Mouse (Mus musculus): Measurements from ENCODE around the gene Cela3a.
A peak's percentile ranks its signal among the peaks of the same experiment; 100 is the strongest.
"Not testable (repeated sequence)": the region's sequence is repeated elsewhere in the genome, so short reads cannot be mapped to it uniquely, and the experiment has no call there.

Cela3a gene

GRCm38 (mm10) chr4:137414936-137415335 lies 5.3 kb upstream of the Cela3a start:
- no peak for DNase-seq (ENCODE audit: low spot score)

- not testable (repeated sequence) for DNase-seq (ENCODE audit: low spot score)
These were observed 2.7 kb upstream of the Cela3a start for GRCm38 (mm10) chr4:137412185-137412709.

- DNase-seq (ENCODE audit: low spot score) = no peak
These were observed 4.0 kb downstream of the Cela3a start for GRCm38 (mm10) chr4:137405571-137405970.

GRCm38 (mm10) chr4:137396641-137397525 lies 12.7 kb downstream of the Cela3a start:
- DNase-seq (ENCODE audit: low spot score) = no peak

- DNase-seq (ENCODE audit: low spot score) = no peak
These were observed 16.0 kb downstream of the Cela3a start for GRCm38 (mm10) chr4:137393378-137394135.

- DNase-seq (ENCODE audit: low spot score) = no peak
These were observed 16.7 kb downstream of the Cela3a start for GRCm38 (mm10) chr4:137392874-137393273.

GRCm38 (mm10) chr4:137391287-137391686 lies 18.3 kb downstream of the Cela3a start:
- DNase-seq (ENCODE audit: low spot score) = no peak

GRCm38 (mm10) chr4:137390196-137390595 lies 19.4 kb downstream of the Cela3a start:
- DNase-seq (ENCODE audit: low spot score) = no peak

GRCm38 (mm10) chr4:137388983-137389382 lies 20.6 kb downstream of the Cela3a start:
- no peak for DNase-seq (ENCODE audit: low spot score)

GRCm38 (mm10) chr4:137388059-137388794 lies 21.4 kb downstream of the Cela3a start:
- peak; percentile 97 for DNase-seq (ENCODE audit: low spot score)

- DNase-seq (ENCODE audit: low spot score) = peak; percentile 36
These were observed 22.0 kb downstream of the Cela3a start for GRCm38 (mm10) chr4:137387482-137388058.

- DNase-seq (ENCODE audit: low spot score) = no peak
These were observed 28.6 kb downstream of the Cela3a start for GRCm38 (mm10) chr4:137380702-137381605.

GRCm38 (mm10) chr4:137379713-137380255 lies 29.8 kb downstream of the Cela3a start:
- no peak for DNase-seq (ENCODE audit: low spot score)

- DNase-seq (ENCODE audit: low spot score) = no peak
These were observed 30.5 kb downstream of the Cela3a start for GRCm38 (mm10) chr4:137379085-137379484.

GRCm38 (mm10) chr4:137377526-137378304 lies 31.9 kb downstream of the Cela3a start:
- DNase-seq (ENCODE audit: low spot score) = no peak

GRCm38 (mm10) chr4:137376778-137377177 lies 32.8 kb downstream of the Cela3a start:
- no peak for DNase-seq (ENCODE audit: low spot score)

- DNase-seq (ENCODE audit: low spot score) = peak; percentile 76
These were observed 34.0 kb downstream of the Cela3a start for GRCm38 (mm10) chr4:137375314-137376278.

- DNase-seq (ENCODE audit: low spot score) = no peak
These were observed 35.9 kb downstream of the Cela3a start for GRCm38 (mm10) chr4:137373711-137374110.

Data from embryo, embryonic 10 days (tissue).